Mouse (Mus musculus) left cerebral cortex, postnatal 36 days (tissue): ENCODE measurements around the gene Vps72. TPM values are rescaled to one million over a fixed set of nuclear protein-coding genes. Genes with fewer than 3 reads are reported as not detected.

ENCODE experiments used
- DNase-seq, 2 experiments: peaks; one replicate each; pipeline ENCODE4 v3.0.0; 2021 to 2022; ENCODE audit warnings: low spot score in 2 of 2, mixed read lengths in 1 of 2
- intact Hi-C: fragments of 180-260 bp; cut with DNase I; formaldehyde crosslinking; loops from one replicate; pipeline ENCODE4 v1.15.1; 2025
- microRNA-seq: library from miRNA; unstranded; fragments of <30 nt; microRNA quantifications from one replicate; pipeline ENCODE4 v1.2.0, GENCODE M21; 2022
- total RNA-seq, 2 experiments: library from RNA; stranded (reverse); gene quantifications; 2 replicates each; pipeline ENCODE4 v1.2.3; 2021

The Vps72 gene
- total RNA-seq, 2 experiments from 2014 or later, result 39.7 to 46.7 TPM

DNA sequence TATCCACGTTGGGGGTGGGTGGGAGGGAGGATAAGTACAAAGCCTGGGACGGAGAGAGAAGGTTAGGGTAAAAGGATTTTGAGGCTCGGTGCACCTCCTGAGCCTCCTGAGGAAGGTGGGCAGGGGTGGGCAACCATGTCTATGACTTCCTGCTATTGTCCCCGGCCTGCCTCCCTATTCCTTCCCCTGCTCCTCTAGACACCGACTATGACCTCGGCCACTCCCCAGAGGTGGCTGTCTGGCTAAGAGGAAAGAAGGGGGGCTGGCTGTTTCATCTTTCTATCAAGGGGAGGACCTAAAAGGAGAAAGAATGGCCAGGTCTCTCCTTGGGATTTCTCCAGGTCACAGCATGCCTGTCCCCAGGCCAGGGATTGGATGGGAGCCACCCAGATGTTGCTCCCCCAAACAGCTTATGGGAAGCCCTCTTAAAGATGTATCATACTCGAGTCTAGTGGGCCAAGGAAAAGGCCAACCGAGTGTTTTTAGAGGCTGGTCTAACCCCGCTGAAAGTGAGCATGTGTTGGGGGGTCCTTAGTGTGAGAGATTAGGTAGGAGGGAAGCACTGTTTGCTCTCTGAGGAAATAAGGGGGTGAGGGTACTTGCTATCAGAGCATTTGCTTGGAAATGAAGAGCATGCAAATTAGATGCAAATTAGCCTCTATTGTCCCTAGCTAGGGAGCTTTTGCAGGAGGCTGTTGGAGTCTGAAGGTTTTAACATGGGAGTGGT is 51.0 kb downstream of the Vps72 start:
- intact Hi-C loops, result no loop called here
- no peak for DNase-seq

DNA sequence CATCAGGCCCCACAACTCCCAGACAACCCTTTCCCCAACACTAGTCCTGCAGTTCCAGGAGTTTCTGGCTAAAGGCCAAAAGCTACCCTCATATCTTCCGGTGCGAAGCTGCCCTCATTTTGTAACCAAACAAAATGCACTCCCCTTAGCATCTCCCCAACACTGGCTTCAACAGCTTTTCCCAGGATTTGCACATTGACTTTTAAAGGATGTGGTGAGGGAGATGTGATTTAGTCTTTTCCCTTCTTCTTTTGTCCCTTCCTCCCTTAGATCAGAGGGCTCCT is 51.5 kb downstream of the Vps72 start:
- no peak for DNase-seq
- intact Hi-C loops, result no loop called here

DNA sequence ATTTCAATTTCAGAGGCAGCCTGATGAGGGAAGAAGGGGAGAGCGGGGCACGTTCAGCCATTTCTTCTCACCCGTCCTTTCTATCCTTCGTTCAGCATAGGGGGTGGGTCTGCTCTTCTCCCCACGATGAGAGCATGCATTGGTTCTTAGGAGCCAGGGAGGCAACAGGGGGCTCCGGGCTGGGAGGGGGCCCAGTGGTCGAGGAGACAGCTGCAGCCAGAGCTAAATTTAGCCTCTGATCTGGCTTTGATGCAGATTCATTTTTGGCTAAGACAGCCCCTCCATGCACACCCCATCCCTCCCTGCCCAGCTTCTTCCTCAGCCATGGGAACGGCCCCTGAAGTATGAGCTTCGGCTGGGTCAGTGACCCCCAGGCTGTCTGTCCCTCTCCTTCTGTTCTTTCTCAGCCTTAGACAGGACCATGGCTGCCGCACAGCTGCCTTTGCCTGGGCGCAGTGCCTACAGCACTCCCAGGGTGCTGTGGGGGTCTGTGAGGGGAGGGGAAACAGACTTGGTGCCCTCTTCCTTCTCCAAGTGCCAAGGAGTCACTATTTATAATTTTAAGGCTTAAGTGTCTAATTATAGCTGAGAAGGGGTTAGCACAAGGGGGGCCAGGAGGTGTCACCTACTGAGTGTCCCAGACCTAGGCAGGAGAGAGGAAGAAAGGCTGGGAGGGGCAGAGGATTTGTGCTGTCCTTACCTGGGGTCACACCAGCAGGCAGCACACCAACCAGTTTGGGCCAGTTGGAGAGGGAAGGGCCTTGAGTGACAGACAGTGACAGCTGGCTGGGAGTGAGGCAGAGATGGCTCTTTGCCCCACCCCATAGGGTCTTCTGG is 52.8 kb downstream of the Vps72 start:
- no peak for DNase-seq
- intact Hi-C loops, result no loop called here

DNA sequence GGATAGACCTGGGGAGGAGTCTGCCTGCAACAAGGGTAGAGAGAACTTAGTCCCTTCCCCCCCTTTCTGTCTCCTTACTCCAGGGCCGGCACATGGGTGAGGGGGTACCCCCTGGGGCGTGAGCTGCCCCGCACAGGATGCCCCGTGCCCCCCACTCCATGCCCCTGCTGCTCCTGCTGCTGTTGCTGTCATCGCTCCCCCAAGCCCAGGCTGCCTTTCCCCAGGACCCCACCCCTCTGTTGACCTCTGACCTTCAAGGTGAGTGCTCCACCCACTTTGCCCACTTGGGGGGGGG is 53.4 kb downstream of the Vps72 start:
- intact Hi-C loops, result no loop called here
- no peak for DNase-seq

DNA sequence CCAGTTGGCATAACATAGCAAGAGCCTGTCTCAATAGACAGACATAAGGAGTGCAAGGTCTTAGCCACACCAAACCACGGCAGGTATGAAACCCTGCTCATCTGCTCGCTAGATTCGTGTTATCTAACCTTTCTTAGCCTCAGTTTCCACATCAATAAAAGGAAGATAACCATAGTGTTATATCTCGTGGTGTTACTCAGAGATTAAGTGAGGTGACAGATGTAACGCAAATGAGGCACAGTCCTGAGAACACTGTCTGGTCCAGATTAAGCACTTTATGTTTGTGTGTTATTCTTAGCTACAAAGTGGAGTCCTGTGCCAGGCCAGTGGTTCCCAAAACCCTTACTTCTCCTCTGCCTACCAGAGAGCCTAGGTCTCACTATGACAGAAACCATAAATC is 54.0 kb downstream of the Vps72 start:
- intact Hi-C loops, result no loop called here
- no peak for DNase-seq

DNA sequence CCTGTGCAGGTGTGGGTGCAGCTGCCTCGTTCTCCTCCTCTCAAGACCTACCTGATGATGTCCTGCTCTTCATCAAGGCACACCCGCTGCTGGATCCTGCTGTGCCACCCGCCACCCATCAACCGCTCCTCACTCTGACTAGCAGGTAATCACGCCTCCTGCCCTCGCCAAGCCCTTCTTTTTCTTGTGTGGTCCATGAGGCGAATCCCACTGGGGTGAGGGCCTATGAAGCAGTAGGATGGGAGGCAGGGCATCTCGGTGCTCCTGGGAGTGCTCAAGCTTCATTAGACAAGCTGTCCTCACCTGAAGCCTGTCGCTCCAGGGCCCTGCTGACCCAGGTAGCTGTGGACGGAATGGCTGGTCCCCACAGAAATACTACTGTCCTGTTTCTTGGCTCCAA is 59.2 kb downstream of the Vps72 start:
- DNase-seq, result no peak
- intact Hi-C loops, result no loop called here

DNA sequence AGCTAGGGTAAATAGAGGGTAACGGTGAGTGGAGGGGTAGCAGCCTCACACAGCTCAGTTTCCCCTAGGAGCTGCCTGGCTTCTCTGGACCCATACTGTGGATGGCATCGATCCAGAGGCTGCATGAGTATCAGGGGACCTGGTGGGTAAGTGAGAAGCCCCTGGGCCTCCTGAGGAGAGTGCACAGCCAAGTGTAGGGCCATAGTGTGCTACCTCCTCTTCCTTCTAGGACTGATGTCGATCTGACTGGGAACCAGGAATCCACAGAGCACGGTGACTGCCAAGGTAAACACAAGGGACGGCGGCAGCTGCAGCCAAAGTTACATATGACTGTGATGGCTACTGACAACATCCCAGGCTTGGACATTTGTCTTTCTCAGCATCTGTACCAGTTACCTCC is 60.3 kb downstream of the Vps72 start:
- DNase-seq, result no peak
- intact Hi-C loops, result no loop called here

Small RNAs within 50 kb of the gene (microRNA-seq; reads per million reads assigned to microRNA genes)
- gene Mir8099-1, result not detected

Other genes starting within 250 kb of the Vps72 start
- 100 to 1,000 TPM; 267 TPM for gene Psmb4, start 224.1 kb upstream of the Vps72 start, total RNA-seq
- gene Selenbp1, start 178.0 kb upstream of the Vps72 start, total RNA-seq, result 10 to 100 TPM in 1 of 2 experiments, 1 to 10 TPM in 1; 9.7 to 10.0 TPM
- 10 to 100 TPM; 20.6 to 24.4 TPM for gene Rfx5, start 156.9 kb upstream of the Vps72 start, total RNA-seq
- gene Pi4kb, start 136.3 kb upstream of the Vps72 start, total RNA-seq, result 10 to 100 TPM; 55.4 to 57.1 TPM
- 10 to 100 TPM; 24.0 to 26.1 TPM for gene Zfp687, start 95.6 kb upstream of the Vps72 start, total RNA-seq
- gene Psmd4, start 68.4 kb upstream of the Vps72 start, total RNA-seq, result 100 to 1,000 TPM; 143 to 149 TPM
- 10 to 100 TPM; 51.7 to 56.3 TPM for gene Pip5k1a, start 4.1 kb upstream of the Vps72 start, total RNA-seq
- under 1 TPM in 1 of 2 experiments, not detected in 1; 0.88 TPM for gene Tmod4, start 13.5 kb downstream of the Vps72 start, total RNA-seq
- 10 to 100 TPM; 46.1 to 46.4 TPM for gene Scnm1, start 23.0 kb downstream of the Vps72 start, total RNA-seq
- 10 to 100 TPM; 16.3 to 18.4 TPM for gene Lysmd1, start 23.1 kb downstream of the Vps72 start, total RNA-seq
- 1 to 10 TPM; 2.5 TPM for gene Tnfaip8l2, start 31.3 kb downstream of the Vps72 start, total RNA-seq
- gene Sema6c, start 49.4 kb downstream of the Vps72 start, total RNA-seq, result 10 to 100 TPM; 20.2 to 21.0 TPM
- 10 to 100 TPM in 1 of 2 experiments, 1 to 10 TPM in 1; 6.3 to 13.4 TPM for gene Gabpb2, start 106.9 kb downstream of the Vps72 start, total RNA-seq
- gene Cdc42se1, start 117.7 kb downstream of the Vps72 start, total RNA-seq, result 10 to 100 TPM; 64.4 to 68.0 TPM
- 100 to 1,000 TPM; 292 to 336 TPM for gene Mllt11, start 121.1 kb downstream of the Vps72 start, total RNA-seq
- gene Gm128, start 130.6 kb downstream of the Vps72 start, total RNA-seq, result under 1 TPM; 0.20 to 0.27 TPM
- gene Bnipl, start 140.2 kb downstream of the Vps72 start, total RNA-seq, result under 1 TPM; 0.39 to 0.86 TPM
- 10 to 100 TPM; 21.6 to 22.9 TPM for gene Mindy1, start 170.3 kb downstream of the Vps72 start, total RNA-seq
- 10 to 100 TPM; 24.9 to 27.0 TPM for gene Prune1, start 171.1 kb downstream of the Vps72 start, total RNA-seq
- gene Anxa9, start 196.2 kb downstream of the Vps72 start, total RNA-seq, result 1 to 10 TPM; 1.1 TPM
- gene Cers2, start 203.8 kb downstream of the Vps72 start, total RNA-seq, result 10 to 100 TPM; 49.2 to 53.5 TPM
- gene Setdb1, start 246.2 kb downstream of the Vps72 start, total RNA-seq, result 10 to 100 TPM; 29.4 to 40.0 TPM